Comparison of ENCODE assay signal across 26 mouse cellular contexts in genomic region chr13:75775961-75776360, GRCm38 (mm10).
"Had no signal": no experiment of that assay in that cellular context is flagged by ENCODE, and none has a peak within 500 bp of the region (broad histone marks: within the 10 kb centered on the region; RNA-seq: fewer than 3 reads in every experiment).

No protein-coding gene starts in this region.

- H3K9me3 ChIP-seq: heart, embryonic 13.5 days; heart, embryonic 15.5 days; hindbrain, embryonic 13.5 days; hindbrain, embryonic 15.5 days; kidney, embryonic 15.5 days; limb, embryonic 13.5 days; limb, embryonic 15.5 days; liver, embryonic 12.5 days had no signal

- H3K27me3 ChIP-seq: heart, embryonic 13.5 days; heart, embryonic 15.5 days; hindbrain, embryonic 13.5 days; hindbrain, embryonic 15.5 days; kidney, embryonic 15.5 days; limb, embryonic 13.5 days; limb, embryonic 15.5 days; liver, embryonic 12.5 days had no signal

- DNase-seq: gastrocnemius, postnatal 14 days; gastrocnemius, postnatal 36 days; heart, adult 11 months; heart, adult 2 months; heart, postnatal 14 days; heart, postnatal 36 days; kidney, adult 11 months; kidney, adult 2 months; kidney, adult 9 months; kidney, postnatal 14 days; kidney, postnatal 36 days; layer of hippocampus, adult 9-11 months; layer of hippocampus, postnatal 36 days; left cerebral cortex, postnatal 4 days had no signal

- ATAC-seq: hindbrain, postnatal 0 days; intestine, embryonic 16.5 days; liver, embryonic 12.5 days had no signal

- H3K27ac ChIP-seq: heart, adult 2 months; heart, embryonic 13.5 days; heart, embryonic 15.5 days; hindbrain, embryonic 13.5 days; hindbrain, embryonic 15.5 days; hindbrain, postnatal 0 days; kidney, embryonic 15.5 days; kidney, postnatal 0 days; limb, embryonic 13.5 days; limb, embryonic 15.5 days; liver, embryonic 12.5 days had no signal

- H3K4me2 ChIP-seq: heart, embryonic 11.5 days; heart, embryonic 13.5 days; heart, embryonic 15.5 days; hindbrain, embryonic 13.5 days; hindbrain, embryonic 15.5 days; kidney, embryonic 15.5 days; limb, embryonic 13.5 days; limb, embryonic 15.5 days; liver, embryonic 12.5 days had no signal

- H3K9ac ChIP-seq: heart, embryonic 13.5 days; heart, embryonic 15.5 days; hindbrain, embryonic 13.5 days; hindbrain, embryonic 15.5 days; kidney, embryonic 15.5 days; limb, embryonic 13.5 days; limb, embryonic 15.5 days; liver, embryonic 12.5 days had no signal

- H3K4me3 ChIP-seq: heart, adult 2 months; heart, embryonic 13.5 days; heart, embryonic 15.5 days; hindbrain, embryonic 13.5 days; hindbrain, embryonic 15.5 days; kidney, embryonic 15.5 days; limb, embryonic 13.5 days; limb, embryonic 15.5 days; liver, embryonic 12.5 days had no signal

- H3K4me1 ChIP-seq: heart, embryonic 13.5 days; heart, embryonic 15.5 days; hindbrain, embryonic 15.5 days; kidney, embryonic 15.5 days; limb, embryonic 15.5 days; liver, embryonic 12.5 days had no signal

- H3K36me3 ChIP-seq: heart, embryonic 15.5 days; hindbrain, embryonic 13.5 days; hindbrain, embryonic 15.5 days; kidney, embryonic 15.5 days had no signal
